Mouse (Mus musculus) heart, adult 9 months (tissue): ENCODE measurements around the gene Vps52.
A peak's percentile ranks its signal among the peaks of the same experiment; 100 is the strongest.

ENCODE experiments used
- DNase-seq, 2 experiments: peaks; one replicate each; pipeline ENCODE4 v3.0.0; 2022; ENCODE audit warnings: low spot score in 2 of 2

The Vps52 gene

GRCm38 (mm10) chr17:33955555-33956214, at the start of gene Vps52, which contains the start of gene Rps18:
Gene Vps52, plus strand, starts transcription at chr17:33955812.
Gene Rps18, minus strand, starts transcription at chr17:33956001.
- peak; percentile 96 to 97 for DNase-seq

- DNase-seq, result peak; percentile 29 to 33
Measured at GRCm38 (mm10) chr17:33908331-33909076, 47.1 kb upstream of the Vps52 start.

- peak; percentile 98 to 99 for DNase-seq
Measured at GRCm38 (mm10) chr17:33909077-33909868, 46.3 kb upstream of the Vps52 start, which contains the start of gene Daxx. Gene Daxx, plus strand, starts transcription at chr17:33909414.

GRCm38 (mm10) chr17:33909869-33910250, 45.8 kb upstream of the Vps52 start:
- peak; percentile 44 to 63 for DNase-seq

GRCm38 (mm10) chr17:33910346-33911051, 45.1 kb upstream of the Vps52 start:
- no peak for DNase-seq

GRCm38 (mm10) chr17:33911052-33911812, 44.4 kb upstream of the Vps52 start:
- no peak for DNase-seq

- DNase-seq, result no peak
Measured at GRCm38 (mm10) chr17:33911813-33912414, 43.7 kb upstream of the Vps52 start.

- DNase-seq, result no peak
Measured at GRCm38 (mm10) chr17:33913264-33913663, 42.3 kb upstream of the Vps52 start.

- DNase-seq, result no peak
Measured at GRCm38 (mm10) chr17:33913905-33914304, 41.7 kb upstream of the Vps52 start.

- DNase-seq, result no peak
Measured at GRCm38 (mm10) chr17:33914969-33915391, 40.6 kb upstream of the Vps52 start.

GRCm38 (mm10) chr17:33915671-33916250, 39.9 kb upstream of the Vps52 start, which contains the start of the genes Tapbp and Zbtb22:
Gene Tapbp, plus strand, starts transcription at chr17:33915899.
Gene Zbtb22, plus strand, starts transcription at chr17:33915904.
- DNase-seq, result peak; percentile 98

GRCm38 (mm10) chr17:33916294-33916693, 39.3 kb upstream of the Vps52 start:
- peak; percentile 47 to 63 for DNase-seq

GRCm38 (mm10) chr17:33916847-33917655, 38.6 kb upstream of the Vps52 start:
- no peak for DNase-seq

GRCm38 (mm10) chr17:33917656-33918292, 37.8 kb upstream of the Vps52 start:
- no peak for DNase-seq

- DNase-seq, result peak; percentile 44 to 62
Measured at GRCm38 (mm10) chr17:33918293-33919203, 37.1 kb upstream of the Vps52 start.

- peak; percentile 89 to 90 for DNase-seq
Measured at GRCm38 (mm10) chr17:33919351-33920281, 36.0 kb upstream of the Vps52 start.
